Mouse (Mus musculus): ENCODE measurements around the gene Gm42906.

DNA sequence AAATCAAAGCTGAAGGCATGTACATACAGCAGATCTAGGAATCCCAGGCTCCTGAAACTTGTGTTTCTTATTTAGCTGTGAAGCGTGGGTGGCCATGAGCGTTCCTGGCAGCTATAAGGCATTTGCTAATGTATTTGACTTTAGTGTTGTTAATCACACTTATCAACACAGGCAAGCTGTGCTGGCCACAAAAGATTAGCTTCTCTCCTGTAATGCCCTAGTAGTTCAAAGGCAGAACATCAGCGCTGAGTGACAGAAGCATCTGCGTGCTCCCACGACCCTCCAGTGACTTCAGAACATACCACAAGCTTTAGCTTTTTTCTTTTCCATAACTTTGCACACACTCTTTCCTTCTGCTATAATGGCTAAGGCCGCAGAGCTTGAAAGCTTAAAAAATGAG lies 292.0 kb downstream of the Gm42906 start:
- TF ChIP-seq CTCF (conservative IDR thresholded peaks at IDR 0.05; ENCODE audit: insufficient read depth, insufficient read length, low read depth, low read length) (no peak), POLR2A (IDR thresholded peaks at IDR 0.05; ENCODE audit: low read depth, low read length) (no peak)
